Mouse (Mus musculus) c-Kit-negative CD71-positive TER-119-positive erythroid progenitor cells, embryonic 14.5 days (primary cell): ENCODE results near the gene Mccc1.

ENCODE experiments used
- DNase-seq: peaks from one replicate; pipeline ENCODE4 v3.0.0-alpha.2; 2013; ENCODE audit warnings: low read depth, low spot score

Gene Mccc1

GRCm38 (mm10) chr3:36000275-36001239, at the start of gene Mccc1:
Gene Mccc1, minus strand, starts transcription at chr3:36000678.
- peak; percentile 84 for DNase-seq

- no peak for DNase-seq
Observed at GRCm38 (mm10) chr3:36049106-36049505, 48.6 kb upstream of the Mccc1 start.

DNA sequence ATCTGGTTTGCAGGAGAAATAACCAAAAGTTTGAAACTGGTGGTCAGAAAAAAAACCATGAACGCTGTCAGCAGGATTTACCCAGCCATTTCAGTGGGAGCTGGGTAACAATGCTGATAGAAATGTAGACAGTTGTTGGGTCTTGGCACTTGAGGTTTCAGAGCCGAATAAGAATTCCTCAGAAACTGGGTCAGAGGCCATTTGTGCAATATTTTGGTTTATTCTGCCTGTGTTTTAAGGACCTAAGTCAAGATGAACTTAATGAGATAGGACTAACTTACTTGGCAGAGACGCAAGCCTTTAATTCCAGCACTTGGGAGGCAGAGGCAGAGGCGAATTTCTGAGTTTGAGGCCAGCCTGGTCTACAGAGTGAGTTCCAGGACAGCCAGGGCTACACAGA, 44.6 kb upstream of the Mccc1 start:
- no peak for DNase-seq

- no peak for DNase-seq
Observed at GRCm38 (mm10) chr3:36044520-36044919, 44.0 kb upstream of the Mccc1 start.

DNA sequence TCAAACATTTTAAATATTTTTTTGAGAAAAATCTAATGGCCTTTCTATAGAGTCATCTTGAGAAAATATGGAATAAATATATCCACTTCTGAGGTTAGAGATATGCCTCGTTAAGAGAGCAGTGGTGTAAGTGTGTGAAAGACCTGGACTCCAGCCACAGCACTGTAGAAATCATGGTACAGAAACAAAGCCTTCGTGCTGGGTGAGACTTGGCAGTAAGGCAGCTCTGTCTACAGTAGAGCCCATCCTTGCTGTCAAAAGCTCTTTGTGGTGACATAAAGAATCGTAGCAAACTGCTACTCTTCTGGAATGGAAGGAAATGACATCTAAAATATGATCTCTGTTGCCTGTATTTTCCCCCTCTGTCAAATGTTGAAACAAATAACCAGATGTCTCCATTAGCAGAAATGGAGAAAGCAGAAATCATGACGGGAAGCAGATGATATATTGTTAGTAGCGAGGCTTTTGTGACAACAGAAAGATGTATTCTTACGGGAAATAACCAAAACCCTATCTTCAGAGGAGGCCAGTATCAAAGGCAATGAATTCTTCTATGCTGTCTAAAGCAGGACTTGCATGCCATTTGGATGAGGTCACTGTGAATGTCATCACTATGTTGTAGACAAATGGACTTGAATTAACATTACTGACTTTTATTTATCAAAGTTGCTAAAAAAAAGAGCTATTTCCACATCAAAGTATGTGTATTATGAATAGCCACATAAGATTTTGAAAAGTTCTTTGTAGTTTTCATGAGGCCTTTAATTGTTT, 31.4 kb upstream of the Mccc1 start:
- DNase-seq = no peak

DNA sequence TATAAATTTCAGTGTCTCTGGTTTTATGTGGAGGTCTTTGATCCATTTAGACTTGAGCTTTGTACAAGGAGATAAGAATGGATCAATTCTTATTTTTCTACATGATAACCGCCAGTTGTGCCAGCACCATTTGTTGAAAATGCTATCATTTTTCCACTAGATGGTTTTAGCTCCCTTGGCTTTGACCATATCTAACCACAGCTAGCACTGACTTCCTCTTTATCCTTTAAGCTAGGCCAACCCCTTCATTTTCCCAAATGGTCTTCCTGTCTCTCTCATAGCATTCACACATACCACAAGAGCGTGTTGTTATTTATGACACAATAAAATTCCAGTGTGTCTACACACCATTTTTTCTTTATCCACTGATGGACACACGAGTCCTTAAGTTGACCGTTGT, 29.5 kb upstream of the Mccc1 start:
- no peak for DNase-seq

- DNase-seq = no peak
Observed at GRCm38 (mm10) chr3:36025732-36026131, 25.3 kb upstream of the Mccc1 start.

GRCm38 (mm10) chr3:36011239-36011638, 10.8 kb upstream of the Mccc1 start:
- DNase-seq = no peak

DNA sequence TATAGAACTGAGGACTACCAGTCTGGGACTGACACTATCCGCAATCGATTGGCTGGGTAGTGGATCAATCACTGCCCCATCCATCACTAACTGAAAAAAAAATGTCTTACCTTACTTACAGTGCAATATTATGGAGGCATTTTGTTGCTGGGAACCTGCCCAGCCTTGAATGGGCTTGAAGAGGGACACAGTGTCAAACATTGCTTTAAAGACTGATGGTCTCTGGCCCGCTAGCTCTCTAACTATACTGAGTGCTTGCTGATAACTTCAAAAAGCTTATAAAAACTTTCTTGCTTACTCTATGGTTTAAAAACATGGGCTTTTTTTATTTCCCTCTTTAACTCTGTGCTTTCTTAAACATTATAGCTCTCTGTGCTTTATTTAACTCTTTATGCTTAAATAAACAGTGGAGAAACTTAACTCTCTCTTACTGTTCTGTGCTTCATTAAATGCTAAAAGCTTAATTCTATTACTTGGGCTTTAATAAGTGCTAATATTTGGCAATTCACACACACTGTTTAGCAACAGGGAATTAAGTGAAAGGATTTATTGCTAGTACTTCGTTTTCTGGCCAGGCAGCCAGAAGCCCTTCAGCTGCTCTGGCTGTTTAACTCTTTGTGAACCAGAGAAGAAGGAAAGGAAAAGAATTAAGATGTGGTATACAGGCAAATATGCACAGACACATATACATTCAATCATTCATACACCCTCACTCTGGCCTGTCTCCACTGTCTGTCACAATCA, 8.1 kb upstream of the Mccc1 start:
- no peak for DNase-seq

- no peak for DNase-seq
Observed at GRCm38 (mm10) chr3:36004028-36004895, 3.8 kb upstream of the Mccc1 start.

DNA sequence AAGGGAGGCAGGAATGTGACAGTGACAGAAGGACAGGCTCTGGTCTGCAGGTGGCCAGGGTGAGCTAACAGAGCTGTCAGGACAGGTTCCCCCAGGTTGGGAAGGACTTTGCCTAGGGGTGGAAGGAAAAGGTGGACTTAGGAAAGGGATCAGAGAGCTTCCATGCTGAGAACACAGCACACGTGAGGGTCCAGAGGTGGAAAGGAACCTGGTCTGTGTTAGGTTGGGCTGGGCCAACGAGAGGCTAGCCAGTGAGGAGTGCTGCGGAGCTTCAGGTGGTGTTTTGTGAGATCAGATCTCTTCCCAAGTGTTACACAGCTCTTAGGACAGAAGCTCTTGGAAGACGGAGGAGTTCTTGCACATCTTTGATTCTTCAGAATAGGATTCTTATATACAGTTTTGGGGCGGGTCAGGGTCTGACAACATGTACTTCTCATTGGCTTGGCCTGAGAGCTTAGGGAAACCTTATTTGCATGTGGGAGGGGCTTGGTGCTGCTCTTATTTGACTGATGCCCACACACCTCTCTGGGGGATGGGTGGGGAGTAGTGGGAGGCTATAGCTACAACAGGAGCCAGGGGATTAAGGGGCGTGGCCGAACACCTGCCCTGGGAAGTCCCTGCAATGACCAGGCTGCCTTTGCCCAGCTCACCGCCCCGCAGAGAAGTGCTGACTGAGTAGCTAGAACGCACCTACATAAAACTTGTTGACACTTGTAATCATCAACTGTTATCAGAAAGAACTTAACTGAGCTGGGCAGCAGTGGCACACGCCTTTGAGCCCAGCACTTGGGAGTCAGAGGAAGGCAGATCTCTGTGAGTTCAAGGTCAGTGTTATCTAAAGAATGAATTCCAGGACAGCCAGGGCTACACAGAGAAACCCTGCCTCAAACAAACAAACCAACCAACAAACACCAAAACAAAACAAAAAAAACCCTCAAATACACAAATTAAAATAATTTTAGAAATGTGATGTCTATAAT, 5.6 kb downstream of the Mccc1 start:
- DNase-seq = no peak

DNA sequence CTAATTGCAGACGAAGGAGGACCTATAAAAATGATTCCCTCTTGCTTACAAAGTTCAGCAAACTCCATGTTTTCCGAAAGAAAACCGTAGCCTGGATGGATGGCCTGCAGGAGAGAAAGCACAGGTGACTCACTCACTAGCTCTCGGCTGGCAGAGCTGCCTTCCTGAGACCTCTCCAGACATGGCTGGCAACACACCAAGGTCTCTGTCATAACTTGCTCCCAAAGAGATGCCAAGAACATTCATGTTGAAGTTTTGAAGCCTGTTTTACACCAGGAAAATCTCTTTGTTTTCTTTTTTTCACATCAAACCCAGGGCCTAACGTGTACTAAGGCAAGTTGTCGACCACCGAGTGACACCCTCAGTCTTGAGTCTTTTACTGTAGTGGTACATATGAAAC, 9.8 kb downstream of the Mccc1 start:
- no peak for DNase-seq

GRCm38 (mm10) chr3:35988031-35988430, 12.4 kb downstream of the Mccc1 start:
- no peak for DNase-seq

DNA sequence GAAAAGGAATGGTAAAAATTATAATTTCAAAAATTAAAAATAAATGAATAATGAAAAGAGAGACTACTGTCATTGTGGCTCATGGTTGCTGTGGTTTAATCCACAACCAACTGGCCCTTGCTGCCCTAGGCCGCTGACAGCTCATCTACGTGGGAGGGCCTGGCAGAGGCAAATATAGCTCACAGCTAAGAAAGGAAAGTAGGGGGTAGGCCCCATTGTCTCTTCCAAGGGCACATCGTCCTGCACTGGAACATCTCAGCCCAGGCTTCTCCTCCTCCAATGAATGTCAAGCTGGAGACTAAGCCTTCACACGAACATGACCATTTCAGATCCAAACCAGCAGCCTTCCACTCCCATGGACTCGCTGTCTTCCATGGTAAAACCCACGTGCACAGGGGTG, 14.2 kb downstream of the Mccc1 start:
- DNase-seq = no peak

GRCm38 (mm10) chr3:35973551-35973950, 26.9 kb downstream of the Mccc1 start:
- DNase-seq = no peak

GRCm38 (mm10) chr3:35972985-35973384, 27.5 kb downstream of the Mccc1 start:
- peak; percentile 17 for DNase-seq

GRCm38 (mm10) chr3:35971149-35971548, 29.3 kb downstream of the Mccc1 start:
- no peak for DNase-seq

DNA sequence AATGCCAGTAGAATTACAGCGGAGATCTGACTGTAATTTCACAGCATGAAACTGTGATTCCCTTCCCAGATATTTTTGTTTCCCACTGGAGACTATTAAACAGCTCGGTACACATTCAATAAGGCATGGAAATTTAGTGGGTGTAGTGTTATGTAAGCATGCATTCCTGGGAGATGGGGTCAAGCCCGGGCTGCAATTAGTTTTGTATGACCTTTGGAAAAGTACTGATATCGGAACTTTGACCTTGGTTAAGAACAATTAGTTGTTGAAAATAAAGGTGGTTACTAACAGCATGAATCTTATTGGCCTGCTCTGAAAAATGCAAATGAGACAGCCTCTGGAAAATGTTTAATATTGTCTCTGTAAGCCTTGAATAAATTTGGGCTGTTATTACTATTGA, 30.0 kb downstream of the Mccc1 start:
- DNase-seq = no peak

- no peak for DNase-seq
Observed at GRCm38 (mm10) chr3:35967366-35967921, 33.0 kb downstream of the Mccc1 start.
